Mouse (Mus musculus) liver, adult 2 months (tissue): ENCODE results near the gene Mlst8. TPM values are rescaled to one million over a fixed set of nuclear protein-coding genes. Genes with fewer than 3 reads are reported as not detected.

Source experiments
- DNase-seq: peaks from one replicate; pipeline ENCODE4 v3.0.0-alpha.2; 2011; ENCODE audit warnings: low read depth, low spot score; ENCODE audit errors: extremely low read depth
- H3K27ac ChIP-seq: fragments of 200-500 bp; replicated peaks from 2 replicates; pipeline ENCODE4 v1.5.1; 2012; ENCODE audit warnings: low read depth, mild to moderate bottlenecking, control low read depth, inconsistent platforms, low read length; ENCODE audit not compliant: insufficient read depth
- H3K27me3 ChIP-seq: fragments of 200-500 bp; 2 replicates; pipeline ENCODE4 v1.6.1; 2012; ENCODE audit warnings: mild to moderate bottlenecking, moderate library complexity, low read length, inconsistent platforms; ENCODE audit not compliant: control insufficient read depth, insufficient read depth
- H3K36me3 ChIP-seq: fragments of 200-500 bp; 2 replicates; pipeline ENCODE4 v1.6.1; 2012; ENCODE audit warnings: low read length, inconsistent platforms; ENCODE audit not compliant: control insufficient read depth, insufficient read depth
- H3K4me1 ChIP-seq: fragments of 200-500 bp; 2 replicates; pipeline ENCODE4 v1.6.1; 2011; ENCODE audit warnings: low read length; ENCODE audit not compliant: control insufficient read depth, insufficient read depth
- H3K4me3 ChIP-seq: fragments of 200-500 bp; 2 replicates; pipeline ENCODE4 v1.5.1; 2011; ENCODE audit warnings: low read depth, mild to moderate bottlenecking, control low read depth, low read length, moderate library complexity; ENCODE audit not compliant: insufficient read depth
- H3K79me2 ChIP-seq: fragments of 200-500 bp; 2 replicates; pipeline ENCODE4 v1.6.1; 2012; ENCODE audit warnings: inconsistent platforms, mild to moderate bottlenecking, low read length, moderate library complexity; ENCODE audit not compliant: control insufficient read depth, insufficient read depth
- H3K9ac ChIP-seq: fragments of 200-500 bp; 2 replicates; pipeline ENCODE4 v1.6.1; 2012; ENCODE audit warnings: low read depth, mild to moderate bottlenecking, control low read depth, inconsistent platforms, low read length
- CTCF ChIP-seq: fragments of 200-500 bp; IDR thresholded peaks from 2 replicates; pipeline ENCODE4 v1.5.1; 2011; ENCODE audit warnings: low read depth, low read length, control low read depth
- POLR2A ChIP-seq: fragments of 200-500 bp; IDR thresholded peaks from 2 replicates; pipeline ENCODE4 v1.6.1; 2011; ENCODE audit warnings: low read length, control low read depth; ENCODE audit not compliant: insufficient read depth; ENCODE audit errors: extremely low read depth
- WGBS: fragments of 180-500 bp; shearing (Covaris S2); methylation state at CpG from one replicate; pipeline ENCODE4 v1.1.7; 2018; 5-methylcytosine and 5-hydroxymethylcytosine counted together
- polyA plus RNA-seq: library from polyadenylated mRNA; depleted of rRNA; stranded (reverse); fragments of >200 nt; gene quantifications from 2 replicates; pipeline ENCODE4 v1.2.3, GENCODE M21; 2012; rRNA removed
- total RNA-seq: library from RNA; depleted of rRNA; stranded (reverse); fragments of >200 nt; gene quantifications from 2 replicates; pipeline ENCODE4 v1.2.3, GENCODE M21; 2014; rRNA removed

Gene Mlst8
- total and polyA plus RNA-seq, 2 experiments = 3.5 to 16.7 TPM

DNA sequence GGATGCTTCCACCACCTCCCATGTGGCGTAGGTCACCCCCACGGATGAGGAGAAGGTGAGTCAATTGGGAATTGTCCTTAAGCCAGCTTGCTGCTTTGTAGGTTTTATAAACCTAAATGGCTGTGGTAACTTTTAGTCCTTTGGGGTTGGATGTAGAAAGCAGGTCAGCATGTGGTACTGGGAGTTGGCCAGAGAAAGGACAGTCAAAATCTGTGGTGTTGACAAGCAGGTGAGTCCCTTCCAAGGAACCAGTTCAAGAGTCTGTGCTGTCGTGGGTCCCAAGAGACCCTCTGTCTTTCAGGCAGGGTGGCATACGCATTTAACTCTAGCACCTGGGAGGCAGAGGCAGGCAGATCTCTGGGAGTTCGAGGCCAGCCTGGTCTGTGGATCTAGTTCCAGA is 54.4 kb downstream of the Mlst8 start:
- H3K9ac ChIP-seq = no peak overlapping the region
- H3K27ac ChIP-seq = no peak overlapping the region
- no peak for DNase-seq
- H3K4me1 ChIP-seq = no peaks in the 10 kb centered on the region
- H3K36me3 ChIP-seq = peaks cover 49% of the 10 kb centered on the region
- H3K79me2 ChIP-seq = no peaks in the 10 kb centered on the region; the same call in 1 of the 2 replicates
- no peak overlapping the region for H3K4me3 ChIP-seq
- TF ChIP-seq POLR2A (no peak), CTCF (no peak)
- no peaks in the 10 kb centered on the region for H3K27me3 ChIP-seq
- WGBS = 95% methylated on average over 5 of the region's 5 CpGs

Other genes starting within 250 kb of the Mlst8 start
- 3.0 and 3.5 TPM in 2 replicates for gene Ccnf, start 227.6 kb downstream of the Mlst8 start, total RNA-seq
- gene Ccnf, start 227.6 kb downstream of the Mlst8 start, polyA plus RNA-seq = 5.5 and 6.5 TPM in 2 replicates
- not detected in 2 replicates for gene Abca17, start 128.0 kb downstream of the Mlst8 start, total RNA-seq
- gene Abca17, start 128.0 kb downstream of the Mlst8 start, polyA plus RNA-seq = 0.02 TPM in 1 of 2 replicates, not detected in the other
- 36.0 and 46.1 TPM in 2 replicates for gene Abca3, start 127.1 kb downstream of the Mlst8 start, total RNA-seq
- 70.0 and 76.6 TPM in 2 replicates for gene Abca3, start 127.1 kb downstream of the Mlst8 start, polyA plus RNA-seq
- gene Rnps1, start 64.5 kb downstream of the Mlst8 start, total RNA-seq = 17.3 and 20.7 TPM in 2 replicates
- gene Rnps1, start 64.5 kb downstream of the Mlst8 start, polyA plus RNA-seq = 32.7 and 37.6 TPM in 2 replicates
- 176 and 218 TPM in 2 replicates for gene Eci1, start 52.4 kb downstream of the Mlst8 start, total RNA-seq
- 249 and 286 TPM in 2 replicates for gene Eci1, start 52.4 kb downstream of the Mlst8 start, polyA plus RNA-seq
- gene Dnase1l2, start 36.0 kb downstream of the Mlst8 start, total RNA-seq = 0.74 and 1.2 TPM in 2 replicates
- gene Dnase1l2, start 36.0 kb downstream of the Mlst8 start, polyA plus RNA-seq = 1.7 and 2.4 TPM in 2 replicates
- gene E4f1, start 8.8 kb downstream of the Mlst8 start, total RNA-seq = 5.6 and 6.7 TPM in 2 replicates
- gene E4f1, start 8.8 kb downstream of the Mlst8 start, polyA plus RNA-seq = 21.6 and 33.3 TPM in 2 replicates
- gene Pgp, start 8.7 kb downstream of the Mlst8 start, total RNA-seq = 9.2 and 11.9 TPM in 2 replicates
- 25.8 and 26.6 TPM in 2 replicates for gene Pgp, start 8.7 kb downstream of the Mlst8 start, polyA plus RNA-seq
- not detected in 2 replicates for gene Bricd5, start 5.2 kb downstream of the Mlst8 start, total RNA-seq
- 0.24 and 0.67 TPM in 2 replicates for gene Bricd5, start 5.2 kb downstream of the Mlst8 start, polyA plus RNA-seq
- gene Caskin1, start 9.5 kb upstream of the Mlst8 start, total RNA-seq = under 0.01 and 0.18 TPM in 2 replicates
- 0.18 and 0.26 TPM in 2 replicates for gene Caskin1, start 9.5 kb upstream of the Mlst8 start, polyA plus RNA-seq
- 13.4 and 14.4 TPM in 2 replicates for gene Traf7, start 48.9 kb upstream of the Mlst8 start, total RNA-seq
- 25.3 and 47.5 TPM in 2 replicates for gene Traf7, start 48.9 kb upstream of the Mlst8 start, polyA plus RNA-seq
- 0.13 and 0.37 TPM in 2 replicates for gene Rab26, start 55.1 kb upstream of the Mlst8 start, total RNA-seq
- gene Rab26, start 55.1 kb upstream of the Mlst8 start, polyA plus RNA-seq = 0.15 and 0.40 TPM in 2 replicates
- 9.9 and 11.4 TPM in 2 replicates for gene Pkd1, start 70.8 kb upstream of the Mlst8 start, total RNA-seq
- gene Pkd1, start 70.8 kb upstream of the Mlst8 start, polyA plus RNA-seq = 14.7 and 17.4 TPM in 2 replicates
- 19.5 and 27.9 TPM in 2 replicates for gene Tsc2, start 153.6 kb upstream of the Mlst8 start, total RNA-seq
- 63.4 and 79.3 TPM in 2 replicates for gene Tsc2, start 153.6 kb upstream of the Mlst8 start, polyA plus RNA-seq
- 8.1 and 9.7 TPM in 2 replicates for gene Nthl1, start 153.6 kb upstream of the Mlst8 start, total RNA-seq
- gene Nthl1, start 153.6 kb upstream of the Mlst8 start, polyA plus RNA-seq = 11.3 and 11.5 TPM in 2 replicates
- 8.8 and 13.6 TPM in 2 replicates for gene Slc9a3r2, start 171.2 kb upstream of the Mlst8 start, total RNA-seq
- gene Slc9a3r2, start 171.2 kb upstream of the Mlst8 start, polyA plus RNA-seq = 24.9 and 31.5 TPM in 2 replicates
- gene Npw, start 179.4 kb upstream of the Mlst8 start, total RNA-seq = not detected in 2 replicates
- gene Npw, start 179.4 kb upstream of the Mlst8 start, polyA plus RNA-seq = not detected in 2 replicates
- gene Zfp598, start 190.6 kb upstream of the Mlst8 start, total RNA-seq = 11.1 and 16.0 TPM in 2 replicates
- gene Zfp598, start 190.6 kb upstream of the Mlst8 start, polyA plus RNA-seq = 67.8 and 106 TPM in 2 replicates
- gene Syngr3, start 210.9 kb upstream of the Mlst8 start, total RNA-seq = 0.09 and 0.13 TPM in 2 replicates
- 0.10 TPM in 2 replicates for gene Syngr3, start 210.9 kb upstream of the Mlst8 start, polyA plus RNA-seq
- gene Gfer, start 217.1 kb upstream of the Mlst8 start, total RNA-seq = 32.6 and 38.2 TPM in 2 replicates
- gene Gfer, start 217.1 kb upstream of the Mlst8 start, polyA plus RNA-seq = 49.8 and 51.9 TPM in 2 replicates
- 0.37 and 0.40 TPM in 2 replicates for gene Noxo1, start 217.2 kb upstream of the Mlst8 start, total RNA-seq
- gene Noxo1, start 217.2 kb upstream of the Mlst8 start, polyA plus RNA-seq = 2.7 TPM in 2 replicates
- gene Tbl3, start 228.6 kb upstream of the Mlst8 start, total RNA-seq = 14.2 and 17.8 TPM in 2 replicates
- 29.4 and 37.9 TPM in 2 replicates for gene Tbl3, start 228.6 kb upstream of the Mlst8 start, polyA plus RNA-seq
- gene Rnf151, start 239.0 kb upstream of the Mlst8 start, total RNA-seq = not detected in 2 replicates
- 0.19 TPM in 1 of 2 replicates, not detected in the other for gene Rnf151, start 239.0 kb upstream of the Mlst8 start, polyA plus RNA-seq
- gene Rps2, start 239.0 kb upstream of the Mlst8 start, total RNA-seq = 802 and 1,081 TPM in 2 replicates
- gene Rps2, start 239.0 kb upstream of the Mlst8 start, polyA plus RNA-seq = 2,199 and 2,424 TPM in 2 replicates
- 290 TPM in 2 replicates for gene Ndufb10, start 245.4 kb upstream of the Mlst8 start, total RNA-seq
- gene Ndufb10, start 245.4 kb upstream of the Mlst8 start, polyA plus RNA-seq = 265 and 300 TPM in 2 replicates
- gene Rpl3l, start 248.7 kb upstream of the Mlst8 start, total RNA-seq = 0.46 TPM in 1 of 2 replicates, not detected in the other
- gene Rpl3l, start 248.7 kb upstream of the Mlst8 start, polyA plus RNA-seq = not detected in 2 replicates